Mouse (Mus musculus) frontal cortex, postnatal 14 days (tissue): Measurements from ENCODE around the gene Gm20867.
"Not testable (repeated sequence)": the region's sequence is repeated elsewhere in the genome, so short reads cannot be mapped to it uniquely, and the experiment has no call there.

Source experiments
- DNase-seq, 2 experiments: peaks; one replicate each; pipeline ENCODE4 v3.0.0; 2022; ENCODE audit warnings: low spot score in 2 of 2

The Gm20867 gene

GRCm38 (mm10) chrY:77963104-77963503 is at the start of gene Gm20867:
Gene Gm20867 (minus strand): TSS chrY:77963204.
- DNase-seq: not testable (repeated sequence)
